Mouse (Mus musculus): ENCODE measurements around the gene Dcst2. TPM values are rescaled to one million over a fixed set of nuclear protein-coding genes. Genes with fewer than 3 reads are reported as not detected.

Gene Dcst2
- total RNA-seq, 2 experiments from 2014 or later: not detected

DNA sequence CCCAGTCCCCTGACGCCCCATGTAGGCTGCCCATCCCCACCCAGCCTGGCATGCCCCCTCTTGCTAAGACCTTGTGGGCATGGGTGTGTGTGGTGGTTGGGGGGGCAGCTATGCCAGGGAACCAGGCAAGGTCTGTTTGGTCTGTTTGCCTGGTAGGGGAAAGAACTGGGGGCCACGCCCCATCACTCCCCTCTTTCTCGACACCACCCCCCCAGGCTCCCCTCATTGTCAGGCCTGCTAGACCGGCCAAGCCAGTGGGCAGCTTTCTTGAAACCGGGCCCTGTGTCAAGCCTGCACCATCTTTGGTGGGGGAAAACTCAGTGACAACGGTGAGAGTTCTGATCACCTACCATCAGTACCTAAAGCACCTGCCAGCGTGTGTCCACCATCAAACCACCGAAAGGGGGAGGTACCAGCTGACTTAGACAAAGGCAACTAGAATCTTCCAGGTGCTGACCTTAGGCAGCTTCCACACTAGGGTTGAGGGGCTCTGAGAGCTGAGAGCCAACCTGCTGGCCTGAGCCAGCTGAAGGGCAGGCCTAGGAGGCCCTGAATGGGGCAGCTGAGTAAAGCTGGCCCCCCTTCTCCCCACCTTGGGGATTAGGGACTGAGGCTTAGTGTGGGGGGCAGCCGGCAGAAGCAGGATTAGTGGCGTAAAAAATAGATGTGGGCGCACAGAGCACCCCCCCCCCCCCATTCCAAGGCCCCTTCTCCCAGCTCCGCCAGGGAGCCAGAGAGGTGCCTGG is 22.7 kb downstream of the Dcst2 start:
- no peak for ATAC-seq (replicated peaks; ENCODE audit: poor library complexity, severe bottlenecking)

- peak; percentile 31 for ATAC-seq (replicated peaks; ENCODE audit: poor library complexity, severe bottlenecking)
These were observed 23.7 kb downstream of the Dcst2 start for GRCm38 (mm10) chr3:89385451-89385850.

- no peak for ATAC-seq (replicated peaks; ENCODE audit: poor library complexity, severe bottlenecking)
These were observed 25.0 kb downstream of the Dcst2 start for GRCm38 (mm10) chr3:89386438-89387420.

- ATAC-seq (replicated peaks; ENCODE audit: poor library complexity, severe bottlenecking): peak; percentile 61
These were observed 25.9 kb downstream of the Dcst2 start for GRCm38 (mm10) chr3:89387632-89388031.

GRCm38 (mm10) chr3:89388134-89388881 is 26.5 kb downstream of the Dcst2 start:
- ATAC-seq (replicated peaks; ENCODE audit: poor library complexity, severe bottlenecking): 0 out of 2 replicates have a peak, but pooled peaks have one; percentile 5

- peak; percentile 13 for ATAC-seq (replicated peaks; ENCODE audit: poor library complexity, severe bottlenecking)
These were observed 27.3 kb downstream of the Dcst2 start for GRCm38 (mm10) chr3:89388901-89389740.

DNA sequence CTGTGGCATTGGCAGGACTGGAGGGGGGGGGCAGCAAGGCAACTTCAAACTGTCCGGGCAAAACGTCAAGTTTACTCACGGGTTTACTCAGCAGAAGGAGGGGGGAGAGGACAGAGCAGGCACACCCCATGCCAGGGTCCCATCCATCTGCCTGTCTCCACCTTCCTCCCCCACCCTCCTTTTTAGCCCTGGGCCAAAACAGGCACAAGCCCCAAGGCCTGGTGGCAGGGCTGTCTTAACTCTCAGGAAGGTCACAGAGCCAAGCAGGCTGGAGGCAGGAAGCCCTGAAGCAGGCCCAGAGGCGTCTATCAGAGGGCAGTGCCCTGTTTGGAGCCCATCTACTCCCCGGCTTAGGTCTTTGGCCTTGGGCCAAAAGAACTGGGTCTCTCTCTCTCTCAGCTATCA is 28.3 kb downstream of the Dcst2 start:
- ATAC-seq (replicated peaks; ENCODE audit: poor library complexity, severe bottlenecking): no peak

DNA sequence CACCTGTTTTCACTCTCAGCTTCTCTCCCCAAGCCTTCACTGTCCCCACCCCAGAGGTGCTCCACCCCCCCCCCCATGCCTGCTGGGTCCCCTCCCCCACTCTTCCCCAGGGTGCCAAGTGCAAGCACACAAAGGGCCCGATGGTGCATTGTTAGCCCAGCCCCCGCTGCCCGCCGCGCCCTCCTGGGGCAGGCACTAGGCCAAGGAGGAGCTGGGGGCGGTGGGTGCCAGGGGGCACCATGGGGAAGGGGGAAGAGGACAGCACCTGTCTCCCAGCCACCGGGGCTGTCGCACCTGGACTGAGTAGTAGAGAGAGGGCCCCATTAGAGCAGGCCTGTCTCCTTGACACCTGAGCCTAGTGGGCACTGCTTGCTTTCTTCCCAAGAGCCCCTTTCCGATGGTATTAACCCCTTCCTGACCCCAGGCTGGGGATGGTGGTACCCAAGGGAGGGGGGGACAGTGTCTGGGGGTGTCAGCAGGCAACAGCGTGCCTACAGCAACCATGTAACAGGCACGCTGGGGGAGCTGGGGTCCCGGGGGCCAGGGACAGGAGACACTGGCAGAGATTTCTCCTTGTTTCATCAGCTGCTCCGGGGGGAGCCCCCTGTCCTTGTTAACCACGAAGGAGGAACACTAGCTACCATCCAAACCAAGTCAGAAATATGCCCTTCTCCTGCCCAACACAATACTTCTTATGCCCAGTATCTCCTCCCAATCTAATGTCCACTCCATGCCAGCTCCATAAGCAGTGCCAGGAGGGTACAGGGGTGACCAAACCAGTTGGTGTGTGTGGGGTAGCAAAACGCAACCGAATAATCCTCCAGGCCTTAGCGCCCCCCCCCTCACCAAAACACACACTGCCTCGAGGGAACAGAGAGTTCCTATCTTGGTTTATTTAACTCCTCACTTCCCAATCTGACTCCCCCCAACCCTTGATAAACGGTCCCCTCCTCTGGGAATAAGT is 29.2 kb downstream of the Dcst2 start:
- ATAC-seq (replicated peaks; ENCODE audit: poor library complexity, severe bottlenecking): no peak

- ATAC-seq (replicated peaks; ENCODE audit: poor library complexity, severe bottlenecking): no peak
These were observed 30.1 kb downstream of the Dcst2 start for GRCm38 (mm10) chr3:89391663-89392511.

- no peak for ATAC-seq (replicated peaks; ENCODE audit: poor library complexity, severe bottlenecking)
These were observed 31.1 kb downstream of the Dcst2 start for GRCm38 (mm10) chr3:89392871-89393311.

- peak; percentile 77 for ATAC-seq (replicated peaks; ENCODE audit: poor library complexity, severe bottlenecking)
These were observed 31.8 kb downstream of the Dcst2 start for GRCm38 (mm10) chr3:89393605-89394004.

DNA sequence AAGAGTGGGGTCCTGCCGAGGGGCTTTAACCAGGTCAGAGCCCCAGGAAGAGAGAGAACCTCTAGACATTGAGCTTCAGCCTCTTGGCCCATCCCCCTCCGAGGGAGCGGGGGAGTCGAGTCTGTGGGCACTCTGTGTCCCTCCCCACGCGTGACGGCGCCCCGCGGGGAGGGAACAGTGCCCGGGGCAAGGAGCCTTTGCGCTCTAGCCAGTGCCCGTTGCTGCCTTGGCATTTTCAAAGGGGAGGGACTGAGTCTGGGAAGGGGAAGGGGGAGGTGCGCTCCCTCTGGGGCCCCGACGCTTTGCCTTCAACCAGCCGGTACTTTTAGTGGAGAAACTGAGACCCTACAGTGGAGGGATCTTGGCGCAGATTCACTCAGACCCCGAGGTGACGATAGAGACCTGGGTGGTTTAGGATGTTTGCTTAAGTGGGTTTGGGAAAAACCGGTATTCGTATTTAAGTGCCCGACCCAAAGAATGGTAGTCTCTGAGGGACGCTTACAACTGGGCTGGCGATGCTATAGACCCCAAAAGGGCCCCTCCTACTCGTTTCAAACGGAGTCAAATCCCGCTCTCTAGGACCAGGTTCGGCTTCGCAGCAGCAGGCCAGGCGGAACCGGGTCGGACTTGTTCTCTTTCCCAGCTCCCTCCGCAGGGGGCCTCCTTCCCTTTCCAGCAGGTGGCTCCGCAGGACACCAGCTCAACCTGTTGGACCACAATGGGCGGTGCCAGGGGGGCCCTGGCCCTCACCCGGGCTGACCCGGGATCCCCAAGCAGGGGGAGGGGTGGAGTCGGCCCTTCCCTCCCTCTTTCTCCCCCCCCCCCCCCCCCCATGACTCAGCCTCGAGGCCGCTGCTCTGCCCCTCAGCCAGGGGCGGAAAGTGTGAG is 32.5 kb downstream of the Dcst2 start, which contains the start of gene Zbtb7b:
Zbtb7b (minus strand) TSS at position 771 of the 888 bp plus-strand sequence.
- ATAC-seq (replicated peaks; ENCODE audit: poor library complexity, severe bottlenecking): peak; percentile 33

- ATAC-seq (replicated peaks; ENCODE audit: poor library complexity, severe bottlenecking): peak; percentile 33
These were observed 33.1 kb downstream of the Dcst2 start for GRCm38 (mm10) chr3:89394894-89395256.

DNA sequence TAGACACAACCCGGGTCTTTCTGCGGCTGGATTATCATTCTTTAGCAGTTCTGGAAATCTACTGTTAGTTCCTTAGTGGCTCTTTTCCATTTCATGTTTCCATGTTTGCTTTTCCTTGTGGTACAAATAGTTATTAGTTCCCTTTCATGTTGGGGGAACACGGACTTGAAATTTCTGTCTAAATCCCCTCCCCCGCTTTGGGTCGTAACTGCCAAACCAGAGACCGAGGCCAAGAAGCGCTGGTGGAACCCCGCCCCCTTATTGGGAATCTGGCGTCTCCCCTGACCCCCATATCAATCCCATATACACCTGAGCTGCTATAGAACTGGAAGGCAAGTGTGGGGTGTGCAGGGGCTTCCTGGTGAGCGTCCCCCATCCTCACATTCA is 33.6 kb downstream of the Dcst2 start:
- no peak for ATAC-seq (replicated peaks; ENCODE audit: poor library complexity, severe bottlenecking)

- ATAC-seq (replicated peaks; ENCODE audit: poor library complexity, severe bottlenecking): no peak
These were observed 34.3 kb downstream of the Dcst2 start for GRCm38 (mm10) chr3:89395806-89396653.

DNA sequence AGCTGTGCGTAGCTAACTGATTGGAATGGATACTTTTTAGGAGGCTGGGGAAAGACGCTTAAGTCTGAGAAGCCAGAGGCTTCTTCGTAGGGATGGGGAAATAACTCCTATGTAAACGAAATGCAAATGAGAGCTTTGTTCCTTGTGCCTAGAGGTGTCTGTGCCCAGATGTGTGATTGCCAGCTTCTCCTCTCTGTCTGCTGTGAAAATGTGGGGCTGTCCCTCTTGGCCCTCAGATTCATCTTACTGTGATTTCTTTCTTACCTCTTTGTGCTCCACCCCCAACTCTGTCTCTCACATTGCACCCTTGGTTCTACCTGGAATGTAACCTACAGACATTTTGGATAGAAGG is 34.9 kb downstream of the Dcst2 start:
- no peak for ATAC-seq (replicated peaks; ENCODE audit: poor library complexity, severe bottlenecking)

Measured in granulocyte monocyte progenitor cell, adult 5-6 weeks (primary cell).